In genomic region chr7:127273925-127274789, GRCm38 (mm10) we compare ENCODE assay signal across 8 mouse cellular contexts. TPM values are rescaled to one million over a fixed set of nuclear protein-coding genes. Genes with fewer than 3 reads are reported as not detected.
DNase-seq lines count a peak whose midpoint lies in the region; ATAC-seq and TF ChIP-seq lines count a peak whose summit lies in the region.

Gene Sephs2 (minus strand): TSS chr7:127274055.

- peak within 1 kb of the TSS; percentile 75 for H3K4me2 ChIP-seq in embryonic facial prominence, embryonic 13.5 days
- peak within 1 kb of the TSS; percentile 93 for H3K4me2 ChIP-seq in limb, embryonic 12.5 days
- H3K4me2 ChIP-seq in midbrain, embryonic 15.5 days: peak within 1 kb of the TSS; percentile 83

- peak; percentile 100 for TF ChIP-seq POLR2A in kidney, adult 2 months (IDR thresholded peaks at IDR 0.05; ENCODE audit: low read depth, low read length)
- TF ChIP-seq POLR2A in spleen, adult 2 months (IDR thresholded peaks at IDR 0.05; ENCODE audit: low read depth, low read length): peak; percentile 98

- no peak for TF ChIP-seq CTCF in kidney, adult 2 months (conservative IDR thresholded peaks at IDR 0.05; ENCODE audit: insufficient read depth, insufficient read length, low read depth, low read length)
- TF ChIP-seq CTCF in spleen, adult 2 months (IDR thresholded peaks at IDR 0.05; ENCODE audit: extremely low read depth, insufficient read depth, insufficient read length, insufficient replicate concordance): no peak

- no peaks in the 10 kb centered on the region for H3K27me3 ChIP-seq in embryonic facial prominence, embryonic 13.5 days
- H3K27me3 ChIP-seq in kidney, adult 2 months (replicated peaks; ENCODE audit: control insufficient read depth, insufficient read depth, low read length): no peaks in the 10 kb centered on the region
- H3K27me3 ChIP-seq in limb, embryonic 12.5 days: no peaks in the 10 kb centered on the region
- H3K27me3 ChIP-seq in midbrain, embryonic 15.5 days (replicated peaks): no peaks in the 10 kb centered on the region
- H3K27me3 ChIP-seq in spleen, adult 2 months (ENCODE audit: control insufficient read depth, insufficient read depth, low read length): no peaks in the 10 kb centered on the region

- H3K4me3 ChIP-seq in embryonic facial prominence, embryonic 13.5 days: peak within 1 kb of the TSS; percentile 91
- peak within 1 kb of the TSS; percentile 84 for H3K4me3 ChIP-seq in kidney, adult 2 months (ENCODE audit: insufficient read depth, low read depth, low read length)
- H3K4me3 ChIP-seq in limb, embryonic 12.5 days (replicated peaks): peak within 1 kb of the TSS; percentile 90
- H3K4me3 ChIP-seq in midbrain, embryonic 15.5 days: peak within 1 kb of the TSS; percentile 59
- peak within 1 kb of the TSS; percentile 93 for H3K4me3 ChIP-seq in spleen, adult 2 months (ENCODE audit: extremely low read depth, insufficient read depth, insufficient read length)

- H3K27ac ChIP-seq in embryonic facial prominence, embryonic 13.5 days: peak within 1 kb of the TSS; percentile 81
- H3K27ac ChIP-seq in kidney, adult 2 months (ENCODE audit: insufficient read depth, low read depth, low read length): peak within 1 kb of the TSS; percentile 77
- H3K27ac ChIP-seq in limb, embryonic 12.5 days: peak within 1 kb of the TSS; percentile 90
- H3K27ac ChIP-seq in midbrain, embryonic 15.5 days: peak within 1 kb of the TSS; percentile 80
- H3K27ac ChIP-seq in spleen, adult 2 months (ENCODE audit: insufficient read depth, low read length): peak within 1 kb of the TSS; percentile 83

- H3K4me1 ChIP-seq in embryonic facial prominence, embryonic 13.5 days: peaks cover 14% of the 10 kb centered on the region
- peaks cover 23% of the 10 kb centered on the region for H3K4me1 ChIP-seq in kidney, adult 2 months (ENCODE audit: control insufficient read depth, insufficient read depth, low read length)
- H3K4me1 ChIP-seq in limb, embryonic 12.5 days (replicated peaks): peaks cover 12% of the 10 kb centered on the region
- peaks cover 17% of the 10 kb centered on the region for H3K4me1 ChIP-seq in midbrain, embryonic 15.5 days
- peaks cover 13% of the 10 kb centered on the region; the same call in 1 of the 2 replicates for H3K4me1 ChIP-seq in spleen, adult 2 months (ENCODE audit: control insufficient read depth, insufficient read depth, insufficient read length)

- 2% methylated on average over 39 of the region's 39 CpGs for WGBS in embryonic facial prominence, embryonic 13.5 days
- under 1% methylated on average over 39 of the region's 39 CpGs for WGBS in kidney, adult 2 months
- WGBS in limb, embryonic 12.5 days: 4% methylated on average over 39 of the region's 39 CpGs
- WGBS in midbrain, embryonic 15.5 days: 3% methylated on average over 39 of the region's 39 CpGs
- WGBS in spleen, adult 2 months: 3% methylated on average over 39 of the region's 39 CpGs

- ATAC-seq in embryonic facial prominence, embryonic 13.5 days (ENCODE audit: insufficient number of reproducible peaks, insufficient read depth, low FRiP score, low TSS enrichment, low read depth): peak; percentile 73; the same call in 1 of the 2 replicates
- ATAC-seq in limb, embryonic 12.5 days (ENCODE audit: insufficient number of reproducible peaks, insufficient read depth, low FRiP score, low TSS enrichment, low read depth): peak; percentile 86
- peak; percentile 96 for ATAC-seq in midbrain, embryonic 15.5 days (replicated peaks)

- peaks cover 32% of the 10 kb centered on the region for H3K36me3 ChIP-seq in embryonic facial prominence, embryonic 13.5 days
- H3K36me3 ChIP-seq in kidney, adult 2 months (ENCODE audit: control insufficient read depth, insufficient read depth, low read length): peaks cover 6% of the 10 kb centered on the region; the same call in 1 of the 2 replicates
- peaks cover 31% of the 10 kb centered on the region for H3K36me3 ChIP-seq in limb, embryonic 12.5 days
- H3K36me3 ChIP-seq in midbrain, embryonic 15.5 days (replicated peaks): peaks cover 9% of the 10 kb centered on the region
- H3K36me3 ChIP-seq in spleen, adult 2 months (ENCODE audit: control insufficient read depth, insufficient read depth, low read length): 0 out of 2 replicates have a peak, but pooled peaks cover 2% of the 10 kb centered on the region

- peak; percentile 86 for DNase-seq in 3134 (ENCODE audit: extremely low read depth, insufficient read length, low spot score)
- DNase-seq in adrenal gland, postnatal 36 days: peak; percentile 92 to 94
- peak; percentile 96 to 99 for DNase-seq in heart, adult 18-20 months
- DNase-seq in kidney, adult 2 months: peak; percentile 99
- peak; percentile 91 to 93 for DNase-seq in spleen, adult 2 months (ENCODE audit: low read depth in 1 of 2, low spot score in 2 of 2)

- no peaks in the 10 kb centered on the region for H3K9me3 ChIP-seq in embryonic facial prominence, embryonic 13.5 days
- H3K9me3 ChIP-seq in limb, embryonic 12.5 days: peaks cover 3% of the 10 kb centered on the region; the same call in 1 of the 2 replicates
- H3K9me3 ChIP-seq in midbrain, embryonic 15.5 days: no peaks in the 10 kb centered on the region

- H3K9ac ChIP-seq in embryonic facial prominence, embryonic 13.5 days: peak within 1 kb of the TSS; percentile 97
- peak within 1 kb of the TSS; percentile 90 for H3K9ac ChIP-seq in limb, embryonic 12.5 days (replicated peaks)
- H3K9ac ChIP-seq in midbrain, embryonic 15.5 days: peak within 1 kb of the TSS; percentile 68

RNA-seq across cellular contexts. Expression of gene Sephs2, which starts in this region (rescaled TPM):
- total RNA-seq in adrenal gland, postnatal 36 days (2021): 100 to 1,000 TPM in 1 of 2 experiments, 10 to 100 TPM in 1; 65.9 to 128 TPM
- 63.4 and 64.1 TPM in 2 replicates for polyA plus RNA-seq in embryonic facial prominence, embryonic 13.5 days (2015; fragmentation: Nextera tagmentation; extraction: Ambion mirVana)
- total RNA-seq in heart, adult 18-20 months (2021): 10 to 100 TPM; 29.5 to 31.7 TPM
- polyA plus RNA-seq in kidney, adult 2 months (2012; rRNA removed): 153 and 156 TPM in 2 replicates
- polyA plus RNA-seq in limb, embryonic 12.5 days (2016; fragmentation: Nextera tagmentation; extraction: Ambion mirVana): 89.5 and 92.3 TPM in 2 replicates
- 59.9 and 62.3 TPM in 2 replicates for polyA plus RNA-seq in midbrain, embryonic 15.5 days (2015; fragmentation: Nextera tagmentation; extraction: Ambion mirVana)
- polyA plus RNA-seq in spleen, adult 2 months (2012; rRNA removed): 12.9 and 16.0 TPM in 2 replicates

Comparison
In these comparisons a context has a peak if more than half of its experiments do, and no peak if none do; other contexts are left out.
1. Peak in every context shown above with its lines: DNase-seq, ATAC-seq, H3K4me3 ChIP-seq and H3K27ac ChIP-seq.